Mouse (Mus musculus) kidney, embryonic 16.5 days (tissue): ENCODE measurements around the gene Slc16a8. TPM values are rescaled to one million over a fixed set of nuclear protein-coding genes. Genes with fewer than 3 reads are reported as not detected.

Experiments
- ATAC-seq: fragments of 200-750 bp; cut with Nextera tagmentation; 2 replicates; pipeline ENCODE4 v1.8.0; 2017; ENCODE audit warnings: moderate TSS enrichment; ENCODE audit not compliant: low FRiP score, low TSS enrichment
- H3K27ac ChIP-seq: fragments of 300-500 bp; sonication (generic); 2 replicates; pipeline ENCODE4 v1.5.1; 2014; ENCODE audit warnings: low read length
- H3K27me3 ChIP-seq: fragments of 300-500 bp; sonication (generic); 2 replicates; pipeline ENCODE4 v1.6.1; 2014; ENCODE audit warnings: low read length, control low read depth, mixed read lengths; ENCODE audit not compliant: insufficient read depth
- H3K36me3 ChIP-seq: fragments of 300-500 bp; sonication (generic); 2 replicates; pipeline ENCODE4 v1.6.1; 2014; ENCODE audit warnings: low read length, control low read depth, mixed read lengths; ENCODE audit not compliant: insufficient read depth
- H3K4me1 ChIP-seq: fragments of 300-500 bp; sonication (generic); 2 replicates; pipeline ENCODE4 v1.6.1; 2014; ENCODE audit warnings: low read length, control low read depth, mixed read lengths; ENCODE audit not compliant: insufficient read depth
- H3K4me2 ChIP-seq: fragments of 300-500 bp; sonication (generic); replicated peaks from 2 replicates; pipeline ENCODE4 v1.6.1; 2014; ENCODE audit warnings: low read depth, low read length
- H3K4me3 ChIP-seq: fragments of 300-500 bp; sonication (generic); 2 replicates; pipeline ENCODE4 v1.5.1; 2014; ENCODE audit warnings: mild to moderate bottlenecking, low read length
- H3K9ac ChIP-seq: fragments of 300-500 bp; sonication (generic); replicated peaks from 2 replicates; pipeline ENCODE4 v1.6.1; 2014; ENCODE audit warnings: low read length
- H3K9me3 ChIP-seq: fragments of 300-500 bp; sonication (generic); 2 replicates; pipeline ENCODE4 v1.6.1; 2016; ENCODE audit warnings: low read length, control low read depth
- WGBS: fragments of 180-500 bp; shearing (Covaris S2); extraction: QIAGEN DNeasy Blood & Tissue Kit; methylation state at CpG from one replicate; pipeline ENCODE4 v1.1.7; 2014; 5-methylcytosine and 5-hydroxymethylcytosine counted together
- polyA plus RNA-seq: library from polyadenylated mRNA; unstranded; fragments of >200 nt; fragmentation: Nextera tagmentation; extraction: Ambion mirVana; gene quantifications from 2 replicates; pipeline ENCODE4 v1.2.1, GENCODE M21; 2015

Gene Slc16a8
- polyA plus RNA-seq, 1 experiment from 2014 or later, result 0.24 TPM

- Histone ChIP-seq H3K4me3 (no peak overlapping the region), H3K27me3 (no peaks in the 10 kb centered on the region), H3K4me2 (no peak overlapping the region), H3K36me3 (no peaks in the 10 kb centered on the region), H3K9ac (no peak overlapping the region), H3K4me1 (peaks cover 10% of the 10 kb centered on the region), H3K27ac (no peak overlapping the region), H3K9me3 (no peaks in the 10 kb centered on the region)
- 69% methylated on average over 27 of the region's 27 CpGs for WGBS
- no peak for ATAC-seq
These were observed 45.7 kb downstream of the Slc16a8 start for GRCm38 (mm10) chr15:79208758-79209439.

GRCm38 (mm10) chr15:79208211-79208610, 46.4 kb downstream of the Slc16a8 start:
- Histone ChIP-seq H3K27me3 (no peaks in the 10 kb centered on the region), H3K27ac (no peak overlapping the region), H3K4me3 (no peak overlapping the region), H3K9me3 (no peaks in the 10 kb centered on the region), H3K9ac (no peak overlapping the region), H3K4me2 (no peak overlapping the region), H3K36me3 (no peaks in the 10 kb centered on the region), H3K4me1 (peaks cover 10% of the 10 kb centered on the region)
- ATAC-seq, result no peak
- WGBS, result 55% methylated on average over 6 of the region's 6 CpGs

GRCm38 (mm10) chr15:79202575-79202974, 52.0 kb downstream of the Slc16a8 start:
- no peak overlapping the region for H3K27ac ChIP-seq
- no peak for ATAC-seq
- H3K9me3 ChIP-seq, result no peaks in the 10 kb centered on the region
- H3K4me3 ChIP-seq, result no peak overlapping the region
- WGBS, result 39% methylated on average over 10 of the region's 10 CpGs
- no peaks in the 10 kb centered on the region for H3K36me3 ChIP-seq
- no peak overlapping the region for H3K4me2 ChIP-seq
- peaks cover 13% of the 10 kb centered on the region; the same call in 1 of the 2 replicates for H3K4me1 ChIP-seq
- H3K27me3 ChIP-seq, result no peaks in the 10 kb centered on the region
- H3K9ac ChIP-seq, result no peak overlapping the region

GRCm38 (mm10) chr15:79201491-79202150, 52.9 kb downstream of the Slc16a8 start:
- Histone ChIP-seq H3K27me3 (no peaks in the 10 kb centered on the region), H3K4me3 (no peak overlapping the region), H3K4me2 (no peak overlapping the region), H3K27ac (no peak overlapping the region), H3K9ac (0 out of 2 replicates have a peak overlapping the region, but pooled peaks have one; percentile 13), H3K36me3 (no peaks in the 10 kb centered on the region), H3K4me1 (peaks cover 13% of the 10 kb centered on the region; the same call in 1 of the 2 replicates), H3K9me3 (no peaks in the 10 kb centered on the region)
- 22% methylated on average over 13 of the region's 13 CpGs for WGBS
- no peak for ATAC-seq

Other genes with a start within 250 kb of the Slc16a8 start
- 521 and 528 TPM in 2 replicates for gene H1f0, start 226.3 kb downstream of the Slc16a8 start, polyA plus RNA-seq
- gene Galr3, start 212.9 kb downstream of the Slc16a8 start, polyA plus RNA-seq, result not detected in 2 replicates
- gene Ankrd54, start 191.9 kb downstream of the Slc16a8 start, polyA plus RNA-seq, result 51.7 and 52.5 TPM in 2 replicates
- gene Eif3l, start 179.6 kb downstream of the Slc16a8 start, polyA plus RNA-seq, result 254 and 260 TPM in 2 replicates
- gene Micall1, start 145.9 kb downstream of the Slc16a8 start, polyA plus RNA-seq, result 8.5 and 8.9 TPM in 2 replicates
- gene Polr2f, start 113.8 kb downstream of the Slc16a8 start, polyA plus RNA-seq, result 264 and 294 TPM in 2 replicates
- 10.1 and 11.9 TPM in 2 replicates for gene 1700088E04Rik, start 113.5 kb downstream of the Slc16a8 start, polyA plus RNA-seq
- gene Sox10, start 89.5 kb downstream of the Slc16a8 start, polyA plus RNA-seq, result 0.51 and 0.56 TPM in 2 replicates
- gene Pick1, start 25.6 kb downstream of the Slc16a8 start, polyA plus RNA-seq, result 56.9 and 57.8 TPM in 2 replicates
- gene Gm49486, start 25.4 kb downstream of the Slc16a8 start, polyA plus RNA-seq, result 0.55 and 0.72 TPM in 2 replicates
- 12.5 and 17.7 TPM in 2 replicates for gene Baiap2l2, start 30.8 kb upstream of the Slc16a8 start, polyA plus RNA-seq
- gene Pla2g6, start 73.6 kb upstream of the Slc16a8 start, polyA plus RNA-seq, result 18.3 and 21.1 TPM in 2 replicates
- gene Maff, start 91.9 kb upstream of the Slc16a8 start, polyA plus RNA-seq, result 3.7 and 4.0 TPM in 2 replicates
- gene Tmem184b, start 148.8 kb upstream of the Slc16a8 start, polyA plus RNA-seq, result 75.0 and 80.5 TPM in 2 replicates
- 66.0 and 71.5 TPM in 2 replicates for gene Csnk1e, start 200.8 kb upstream of the Slc16a8 start, polyA plus RNA-seq